Mouse (Mus musculus): ENCODE results near the gene Ablim1. TPM values are rescaled to one million over a fixed set of nuclear protein-coding genes. Genes with fewer than 3 reads are reported as not detected.

The Ablim1 gene
- 58.6 and 58.7 TPM in 2 replicates for polyA plus RNA-seq (2015; fragmentation: Nextera tagmentation; extraction: Ambion mirVana)

GRCm38 (mm10) chr19:57314346-57315012 is at the start of gene Ablim1:
Ablim1 (minus strand) TSS chr19:57314919.
- 0 out of 2 replicates have a peak, but pooled peaks cover 6% of the 10 kb centered on the region for H3K27me3 ChIP-seq (replicated peaks)
- WGBS, result 2% methylated on average over 52 of the region's 52 CpGs
- peak within 1 kb of the TSS; percentile 69 for H3K4me3 ChIP-seq (replicated peaks)

GRCm38 (mm10) chr19:57363538-57363937 is 48.8 kb upstream of the Ablim1 start:
- H3K4me1 ChIP-seq, result peaks cover 68% of the 10 kb centered on the region
- H3K27ac ChIP-seq (replicated peaks), result no peak overlapping the region
- H3K9me3 ChIP-seq (replicated peaks), result no peaks in the 10 kb centered on the region
- H3K4me2 ChIP-seq, result peak overlapping the region; percentile 66; the same call in 1 of the 2 replicates
- no peak for ATAC-seq (ENCODE audit: low FRiP score)
- H3K4me3 ChIP-seq (replicated peaks), result no peak overlapping the region
- 92% methylated on average over 7 of the region's 7 CpGs for WGBS
- H3K9ac ChIP-seq (replicated peaks), result no peak overlapping the region
- H3K36me3 ChIP-seq, result 0 out of 2 replicates have a peak, but pooled peaks cover under 1% of the 10 kb centered on the region
- H3K27me3 ChIP-seq (replicated peaks), result no peaks in the 10 kb centered on the region

More at GRCm38 (mm10) chr19:57314346-57315012, at the start of gene Ablim1:
- no peaks in the 10 kb centered on the region for H3K36me3 ChIP-seq
- H3K4me2 ChIP-seq, result peak within 1 kb of the TSS; percentile 96
- peak; percentile 80 for ATAC-seq (ENCODE audit: low FRiP score)
- H3K9ac ChIP-seq (replicated peaks), result peak within 1 kb of the TSS; percentile 90
- peaks cover 23% of the 10 kb centered on the region for H3K4me1 ChIP-seq
- H3K27ac ChIP-seq (replicated peaks), result peak within 1 kb of the TSS; percentile 90
- no peaks in the 10 kb centered on the region for H3K9me3 ChIP-seq (replicated peaks)

- Histone ChIP-seq H3K4me1 (peaks cover 67% of the 10 kb centered on the region), H3K9ac (replicated peaks) (peak overlapping the region; percentile 42; the same call in 1 of the 2 replicates), H3K4me3 (replicated peaks) (peak overlapping the region; percentile 16; the same call in 1 of the 2 replicates), H3K27ac (replicated peaks) (no peak overlapping the region), H3K36me3 (no peaks in the 10 kb centered on the region), H3K9me3 (replicated peaks) (no peaks in the 10 kb centered on the region), H3K4me2 (peak overlapping the region; percentile 66), H3K27me3 (replicated peaks) (no peaks in the 10 kb centered on the region)
- no peak for ATAC-seq (ENCODE audit: low FRiP score)
- WGBS, result 43% methylated on average over 7 of the region's 7 CpGs
Observed at GRCm38 (mm10) chr19:57363076-57363475, 48.4 kb upstream of the Ablim1 start.

- Histone ChIP-seq H3K4me3 (replicated peaks) (peak overlapping the region; percentile 16; the same call in 1 of the 2 replicates), H3K36me3 (no peaks in the 10 kb centered on the region), H3K27me3 (replicated peaks) (no peaks in the 10 kb centered on the region), H3K9me3 (replicated peaks) (no peaks in the 10 kb centered on the region), H3K4me1 (peaks cover 67% of the 10 kb centered on the region), H3K4me2 (peak overlapping the region; percentile 66), H3K27ac (replicated peaks) (no peak overlapping the region), H3K9ac (replicated peaks) (0 out of 2 replicates have a peak overlapping the region, but pooled peaks have one; percentile 42)
- WGBS, result 46% methylated on average over 5 of the region's 5 CpGs
- no peak for ATAC-seq (ENCODE audit: low FRiP score)
Observed at GRCm38 (mm10) chr19:57362586-57362985, 47.9 kb upstream of the Ablim1 start.

DNA sequence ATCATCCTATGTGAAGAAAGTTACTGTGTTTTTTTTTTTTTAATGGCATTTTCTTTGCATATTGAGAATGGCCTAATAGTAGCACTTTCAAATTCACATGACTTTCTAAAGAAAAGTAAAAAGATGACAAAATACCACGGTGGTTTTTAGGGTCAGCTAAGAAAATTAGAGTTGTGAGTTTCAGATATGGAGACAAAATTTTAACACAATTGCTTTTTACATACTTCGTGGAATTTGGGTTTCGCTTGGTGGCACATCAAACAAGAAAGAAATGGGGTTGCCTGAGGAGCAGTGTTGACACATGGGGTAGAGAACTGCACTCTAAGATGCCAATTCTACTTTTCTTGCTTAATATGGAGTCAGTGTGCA is 47.2 kb upstream of the Ablim1 start:
- WGBS, result 10% methylated on average over 3 of the region's 3 CpGs
- no peaks in the 10 kb centered on the region for H3K36me3 ChIP-seq
- H3K9ac ChIP-seq (replicated peaks), result peak overlapping the region; percentile 100
- peak overlapping the region; percentile 66 for H3K4me2 ChIP-seq
- ATAC-seq (ENCODE audit: low FRiP score), result no peak
- H3K4me3 ChIP-seq (replicated peaks), result peak overlapping the region; percentile 96
- H3K27me3 ChIP-seq (replicated peaks), result no peaks in the 10 kb centered on the region
- H3K4me1 ChIP-seq, result peaks cover 67% of the 10 kb centered on the region
- no peaks in the 10 kb centered on the region for H3K9me3 ChIP-seq (replicated peaks)
- peak overlapping the region; percentile 96 for H3K27ac ChIP-seq (replicated peaks)

- H3K27me3 ChIP-seq (replicated peaks), result no peaks in the 10 kb centered on the region
- peaks cover 62% of the 10 kb centered on the region for H3K4me1 ChIP-seq
- H3K36me3 ChIP-seq, result no peaks in the 10 kb centered on the region
- peak overlapping the region; percentile 96 for H3K4me3 ChIP-seq (replicated peaks)
- ATAC-seq (ENCODE audit: low FRiP score), result peak; percentile 53
- H3K27ac ChIP-seq (replicated peaks), result peak overlapping the region; percentile 96
- peak overlapping the region; percentile 66 for H3K4me2 ChIP-seq
- H3K9me3 ChIP-seq (replicated peaks), result no peaks in the 10 kb centered on the region
- WGBS, result under 1% methylated on average over 69 of the region's 78 CpGs
- H3K9ac ChIP-seq (replicated peaks), result peak overlapping the region; percentile 100
Observed at GRCm38 (mm10) chr19:57361131-57361938, 46.6 kb upstream of the Ablim1 start.

DNA sequence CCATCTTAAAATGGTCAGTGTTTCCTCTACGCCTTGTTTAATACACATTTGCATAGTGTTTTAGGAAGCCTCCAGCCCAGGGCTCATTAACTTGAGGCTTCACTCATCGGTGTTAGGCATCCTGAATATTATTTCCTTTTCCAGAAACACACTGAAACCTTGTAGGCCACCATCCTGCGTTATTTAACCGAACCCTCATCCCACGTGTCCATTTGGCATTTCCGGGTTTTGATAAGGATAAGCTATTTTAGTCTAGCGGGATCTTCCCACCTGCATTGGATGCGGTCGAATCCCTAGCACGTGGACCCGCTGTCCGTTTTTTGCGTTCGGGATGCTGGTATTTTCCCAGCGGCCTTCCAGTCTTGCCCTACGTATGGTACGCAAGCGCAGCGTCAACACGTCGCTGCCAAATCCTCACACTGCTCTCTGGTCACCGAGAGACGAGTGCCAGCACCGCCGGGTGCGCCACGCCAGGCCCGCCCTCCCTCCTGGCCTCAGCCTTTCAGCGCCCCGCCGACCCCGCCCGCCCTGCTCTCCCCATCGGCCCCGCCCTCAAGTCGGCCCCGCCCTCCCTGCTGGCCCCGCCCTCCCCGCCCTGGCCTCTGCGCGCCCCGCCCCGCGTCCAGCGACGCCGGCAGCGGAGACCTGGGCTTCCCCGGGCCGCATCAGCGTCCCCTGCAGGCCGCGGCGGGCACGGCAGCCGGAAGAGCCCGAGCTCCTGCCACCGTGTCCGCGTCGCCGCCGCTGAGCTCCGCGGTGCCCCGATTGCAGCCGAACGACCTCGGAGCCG is 45.8 kb upstream of the Ablim1 start, which contains the start of gene Fam160b1:
TSS of gene Fam160b1 (plus strand) at position 340 of the 790 bp plus-strand sequence.
- ATAC-seq (ENCODE audit: low FRiP score), result peak; percentile 90
- H3K4me1 ChIP-seq, result peaks cover 54% of the 10 kb centered on the region
- no peaks in the 10 kb centered on the region for H3K9me3 ChIP-seq (replicated peaks)
- H3K36me3 ChIP-seq, result no peaks in the 10 kb centered on the region
- 1% methylated on average over 48 of the region's 70 CpGs for WGBS
- H3K4me3 ChIP-seq (replicated peaks), result peak within 1 kb of the TSS; percentile 96
- peak within 1 kb of the TSS; percentile 96 for H3K27ac ChIP-seq (replicated peaks)
- no peaks in the 10 kb centered on the region for H3K27me3 ChIP-seq (replicated peaks)
- H3K4me2 ChIP-seq, result peak within 1 kb of the TSS; percentile 66
- peak within 1 kb of the TSS; percentile 100 for H3K9ac ChIP-seq (replicated peaks)

GRCm38 (mm10) chr19:57359701-57360326 is 45.1 kb upstream of the Ablim1 start:
- H3K4me1 ChIP-seq, result peaks cover 49% of the 10 kb centered on the region
- no peak for ATAC-seq (ENCODE audit: low FRiP score)
- WGBS, result 46% methylated on average over 10 of the region's 10 CpGs

DNA sequence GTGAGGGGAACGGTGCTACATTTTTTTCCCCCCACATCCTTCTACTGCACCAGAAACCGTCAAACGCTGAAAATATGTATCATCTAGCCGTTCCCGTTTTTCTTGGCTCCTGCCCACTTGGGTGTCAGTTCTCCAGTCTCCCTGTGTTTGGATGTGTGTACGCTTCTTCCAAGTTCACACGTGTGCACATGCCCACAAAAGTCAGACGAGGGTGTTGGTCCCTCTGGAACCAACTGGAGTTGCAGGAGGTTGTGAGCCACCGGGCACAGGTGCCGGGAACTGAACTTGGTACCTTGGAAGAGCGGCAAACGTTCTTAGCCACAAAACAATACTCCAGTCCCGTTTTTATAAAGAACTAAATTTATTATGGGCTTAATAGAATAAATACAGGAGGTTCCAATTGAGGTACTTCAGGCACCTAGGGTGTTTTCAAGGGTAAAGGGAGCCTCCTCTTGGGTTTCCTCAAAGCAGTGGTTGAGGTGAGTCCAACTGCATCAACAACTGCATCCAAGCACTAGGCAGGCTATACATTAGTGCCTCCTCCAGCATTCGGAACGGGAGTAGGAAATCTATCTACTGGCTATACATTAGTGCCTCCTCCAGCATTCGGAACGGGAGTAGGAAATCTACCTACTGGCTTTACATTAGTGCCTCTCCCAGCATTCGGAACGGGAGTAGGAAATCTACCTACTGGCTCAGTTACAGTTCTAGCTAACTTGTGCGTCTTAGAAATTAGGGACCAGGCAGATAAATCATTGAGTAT is 44.3 kb upstream of the Ablim1 start:
- ATAC-seq (ENCODE audit: low FRiP score), result no peak
- Histone ChIP-seq H3K9ac (replicated peaks) (no peak overlapping the region), H3K4me1 (peaks cover 42% of the 10 kb centered on the region), H3K27ac (replicated peaks) (no peak overlapping the region), H3K27me3 (replicated peaks) (no peaks in the 10 kb centered on the region), H3K4me3 (replicated peaks) (no peak overlapping the region), H3K36me3 (no peaks in the 10 kb centered on the region), H3K9me3 (replicated peaks) (no peaks in the 10 kb centered on the region), H3K4me2 (peak overlapping the region; percentile 66)
- WGBS, result 94% methylated on average over 20 of the region's 20 CpGs

More at GRCm38 (mm10) chr19:57359701-57360326, 45.1 kb upstream of the Ablim1 start:
- Histone ChIP-seq H3K36me3 (no peaks in the 10 kb centered on the region), H3K4me3 (replicated peaks) (peak overlapping the region; percentile 96), H3K9me3 (replicated peaks) (no peaks in the 10 kb centered on the region), H3K27me3 (replicated peaks) (no peaks in the 10 kb centered on the region), H3K9ac (replicated peaks) (peak overlapping the region; percentile 100; the same call in 1 of the 2 replicates), H3K27ac (replicated peaks) (peak overlapping the region; percentile 96), H3K4me2 (peak overlapping the region; percentile 66)

DNA sequence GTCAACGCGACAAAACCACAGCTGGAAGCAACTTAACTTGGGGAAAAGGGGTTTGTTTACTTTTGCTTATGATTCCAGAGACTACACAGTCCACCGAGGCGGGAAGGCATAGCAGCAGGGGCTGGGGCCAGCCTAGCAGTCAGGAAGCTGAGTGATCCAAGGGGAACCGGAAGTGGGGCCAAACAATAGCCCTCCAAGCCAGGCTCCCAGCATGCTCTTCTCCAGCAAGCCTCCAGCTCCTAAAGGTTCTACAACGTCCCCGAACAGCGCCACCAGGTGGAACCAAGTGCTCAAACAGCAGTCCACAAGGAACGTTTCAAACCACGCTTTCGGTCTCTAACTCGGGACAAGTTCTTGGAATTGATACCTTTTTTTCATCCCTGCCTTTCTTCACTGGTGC is 43.6 kb upstream of the Ablim1 start:
- Histone ChIP-seq H3K4me3 (replicated peaks) (no peak overlapping the region), H3K4me1 (peaks cover 37% of the 10 kb centered on the region), H3K4me2 (peak overlapping the region; percentile 66), H3K9ac (replicated peaks) (no peak overlapping the region), H3K36me3 (no peaks in the 10 kb centered on the region), H3K27me3 (replicated peaks) (no peaks in the 10 kb centered on the region), H3K27ac (replicated peaks) (no peak overlapping the region), H3K9me3 (replicated peaks) (no peaks in the 10 kb centered on the region)
- no peak for ATAC-seq (ENCODE audit: low FRiP score)
- 74% methylated on average over 12 of the region's 12 CpGs for WGBS
